Mouse (Mus musculus): ENCODE measurements around the gene Atp5e. TPM values are rescaled to one million over a fixed set of nuclear protein-coding genes. Genes with fewer than 3 reads are reported as not detected.

The Atp5e gene
- total and polyA plus RNA-seq, 3 experiments = 251 to 699 (median 673) TPM

DNA sequence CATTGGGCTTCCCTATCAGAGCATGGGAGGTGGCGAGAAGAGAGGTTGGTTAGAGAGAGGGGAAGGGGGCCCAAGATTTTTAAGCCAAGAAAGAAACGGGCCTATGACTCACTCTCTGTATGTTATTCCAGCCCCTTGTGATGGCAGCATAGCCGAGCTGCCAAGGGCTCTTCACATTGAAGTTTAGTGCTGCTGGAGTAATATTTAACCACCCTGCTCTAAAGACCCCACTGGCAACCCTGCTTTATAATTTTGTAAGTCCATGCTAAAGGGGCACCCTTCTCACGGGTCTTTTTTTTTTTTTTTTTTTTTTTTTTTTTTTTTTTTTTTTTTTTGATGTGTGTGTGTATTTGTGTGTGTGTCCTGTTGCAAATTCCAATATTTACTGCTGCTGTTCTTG lies 22.0 kb downstream of the Atp5e start:
- Histone ChIP-seq H3K27ac (ENCODE audit: insufficient read depth, low read depth) (no peak overlapping the region), H3K4me2 (ENCODE audit: insufficient read depth, low read depth, poor library complexity, severe bottlenecking) (0 out of 2 replicates have a peak overlapping the region, but pooled peaks have one; percentile 23), H3K9me3 (replicated peaks; ENCODE audit: low read length) (no peaks in the 10 kb centered on the region), H3K4me1 (ENCODE audit: control insufficient read depth in 1 of 2, insufficient read depth in 2 of 2) (peaks cover 32 to 64% of the 10 kb centered on the region in 2 experiments), H3K36me3 (replicated peaks in 1 of 2; ENCODE audit: control insufficient read depth in 1 of 2, insufficient read depth in 1 of 2, low read length in 1 of 2) (peaks cover 0 to 2% of the 10 kb centered on the region in 2 experiments), H3K9ac (ENCODE audit: insufficient read depth, low read depth) (no peak overlapping the region), H3K79me2 (replicated peaks; ENCODE audit: control insufficient read depth, extremely low read depth, insufficient read depth, poor library complexity, severe bottlenecking) (peaks cover 18% of the 10 kb centered on the region), H3K4me3 (replicated peaks in 1 of 3; ENCODE audit: low read depth in 2 of 3, low read length in 2 of 3, poor library complexity in 1 of 3) (no peak overlapping the region), H3K27me3 (replicated peaks) (peaks cover 1% of the 10 kb centered on the region)
- dilution Hi-C loops (cut with MboI; ENCODE audit: extremely low pct_ligation_motif_present, extremely low pct_unique_long_range_greater_than_20kb, low sequenced_read_pairs) = no loop called here
- DNase-seq (ENCODE audit: extremely low read depth) = no peak
- in situ Hi-C loops (cut with MboI; ENCODE audit: low pct_ligation_motif_present, low pct_unique_long_range_greater_than_20kb, low sequenced_read_pairs) = no loop called here
- TF ChIP-seq MXI1 (IDR thresholded peaks at IDR 0.05; ENCODE audit: low read depth, low read length) = no peak
- peak; percentile 89 for TF ChIP-seq ZNF384 (IDR thresholded peaks at IDR 0.05; ENCODE audit: low read depth, low read length)

DNA sequence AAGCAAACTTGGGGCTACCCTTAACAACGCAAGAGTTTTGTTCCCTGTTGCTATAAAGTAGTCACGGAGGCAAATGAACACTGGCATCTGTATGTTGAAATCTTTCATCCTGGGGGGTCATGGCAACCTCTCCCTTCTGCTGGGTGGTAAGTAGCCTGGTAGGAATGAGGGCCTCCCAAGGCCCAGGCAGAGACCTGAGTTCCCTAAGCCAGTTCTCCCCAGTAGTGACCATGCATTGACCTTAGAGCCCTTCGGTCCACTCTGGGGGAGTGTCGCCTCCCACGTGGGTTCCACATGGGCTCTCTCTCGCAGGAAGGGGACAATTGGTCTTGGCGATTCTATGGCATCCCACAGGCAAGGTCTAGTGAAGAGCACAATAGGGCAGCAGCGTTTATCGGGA lies 23.9 kb downstream of the Atp5e start:
- Histone ChIP-seq H3K4me2 (ENCODE audit: insufficient read depth, low read depth, poor library complexity, severe bottlenecking) (peak overlapping the region; percentile 92), H3K27ac (ENCODE audit: insufficient read depth, low read depth) (no peak overlapping the region), H3K9ac (ENCODE audit: insufficient read depth, low read depth) (no peak overlapping the region), H3K4me3 (replicated peaks in 1 of 3; ENCODE audit: low read depth in 2 of 3, low read length in 2 of 3, poor library complexity in 1 of 3) (no peak overlapping the region), H3K36me3 (replicated peaks in 1 of 2; ENCODE audit: control insufficient read depth in 1 of 2, insufficient read depth in 1 of 2, low read length in 1 of 2) (peaks cover 10 to 20% of the 10 kb centered on the region in 2 experiments), H3K4me1 (ENCODE audit: control insufficient read depth in 1 of 2, insufficient read depth in 2 of 2) (peaks cover 34 to 77% of the 10 kb centered on the region in 2 experiments), H3K9me3 (replicated peaks; ENCODE audit: low read length) (no peaks in the 10 kb centered on the region), H3K27me3 (replicated peaks) (peaks cover 1% of the 10 kb centered on the region), H3K79me2 (replicated peaks; ENCODE audit: control insufficient read depth, extremely low read depth, insufficient read depth, poor library complexity, severe bottlenecking) (peaks cover 28% of the 10 kb centered on the region)
- 0 out of 2 replicates have a peak, but pooled peaks have one; percentile 19 for TF ChIP-seq MXI1 (IDR thresholded peaks at IDR 0.05; ENCODE audit: low read depth, low read length)
- 0 out of 2 replicates have a peak, but pooled peaks have one; percentile 45 for TF ChIP-seq CHD1 (IDR thresholded peaks at IDR 0.05; ENCODE audit: low read depth, low read length)
- no peak for TF ChIP-seq JUND (conservative IDR thresholded peaks at IDR 0.05; ENCODE audit: low read depth, low read length)
- in situ Hi-C loops (cut with MboI; ENCODE audit: low pct_ligation_motif_present, low pct_unique_long_range_greater_than_20kb, low sequenced_read_pairs) = no loop called here
- dilution Hi-C loops (cut with MboI; ENCODE audit: extremely low pct_ligation_motif_present, extremely low pct_unique_long_range_greater_than_20kb, low sequenced_read_pairs) = no loop called here
- no peak for DNase-seq (ENCODE audit: extremely low read depth)

DNA sequence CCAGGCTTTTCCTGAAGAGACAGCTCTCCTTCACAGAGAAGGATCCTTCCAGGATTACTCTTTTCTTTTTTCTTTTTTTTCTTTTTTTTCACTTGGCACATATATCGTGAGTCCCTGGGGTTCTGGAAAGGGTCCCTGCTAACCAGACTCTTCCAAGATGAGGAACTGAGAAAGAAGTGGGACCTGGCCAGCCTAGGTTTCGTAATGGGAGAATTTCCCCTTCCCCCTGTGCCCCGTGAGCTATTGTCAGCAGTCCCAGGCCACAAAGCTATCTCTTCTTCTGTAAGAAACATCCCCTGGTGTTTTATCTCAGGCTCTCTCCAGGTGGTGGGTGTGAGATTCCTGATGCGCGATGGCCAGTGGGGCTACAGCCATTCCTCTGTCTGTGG lies 24.5 kb downstream of the Atp5e start:
- Histone ChIP-seq H3K79me2 (replicated peaks; ENCODE audit: control insufficient read depth, extremely low read depth, insufficient read depth, poor library complexity, severe bottlenecking) (peaks cover 29% of the 10 kb centered on the region), H3K9me3 (replicated peaks; ENCODE audit: low read length) (no peaks in the 10 kb centered on the region), H3K27me3 (replicated peaks) (peaks cover 1% of the 10 kb centered on the region), H3K9ac (ENCODE audit: insufficient read depth, low read depth) (peak overlapping the region; percentile 61; the same call in 1 of the 2 replicates), H3K4me2 (ENCODE audit: insufficient read depth, low read depth, poor library complexity, severe bottlenecking) (peak overlapping the region; percentile 92), H3K36me3 (replicated peaks in 1 of 2; ENCODE audit: control insufficient read depth in 1 of 2, insufficient read depth in 1 of 2, low read length in 1 of 2) (peaks cover 15 to 25% of the 10 kb centered on the region in 2 experiments), H3K4me1 (ENCODE audit: control insufficient read depth in 1 of 2, insufficient read depth in 2 of 2) (peaks cover 35 to 81% of the 10 kb centered on the region in 2 experiments), H3K27ac (ENCODE audit: insufficient read depth, low read depth) (no peak overlapping the region), H3K4me3 (replicated peaks in 1 of 3; ENCODE audit: low read depth in 2 of 3, low read length in 2 of 3, poor library complexity in 1 of 3) (peak overlapping the region in 2 of 3 experiments; percentile 73 to 97)
- dilution Hi-C loops (cut with MboI; ENCODE audit: extremely low pct_ligation_motif_present, extremely low pct_unique_long_range_greater_than_20kb, low sequenced_read_pairs) (no loop called here), in situ Hi-C loops (cut with MboI; ENCODE audit: low pct_ligation_motif_present, low pct_unique_long_range_greater_than_20kb, low sequenced_read_pairs) (no loop called here)
- no peak for DNase-seq (ENCODE audit: extremely low read depth)
- peak; percentile 56; the same call in 1 of the 2 replicates for TF ChIP-seq TCF12 (IDR thresholded peaks at IDR 0.05; ENCODE audit: low read depth, low read length)
- TF ChIP-seq ZNF384 (IDR thresholded peaks at IDR 0.05; ENCODE audit: low read depth, low read length) = peak; percentile 69
- peak; percentile 80 for TF ChIP-seq BHLHE40 (IDR thresholded peaks at IDR 0.05; ENCODE audit: low read depth, low read length)
- peak; percentile 62; the same call in 1 of the 2 replicates for TF ChIP-seq MEF2A (IDR thresholded peaks at IDR 0.05; ENCODE audit: borderline replicate concordance, low read depth, low read length)
- TF ChIP-seq ETS1 (conservative IDR thresholded peaks at IDR 0.05; ENCODE audit: low read depth, low read length) = peak; percentile 79
- TF ChIP-seq EP300 (IDR thresholded peaks at IDR 0.05; ENCODE audit: low read length) = peak; percentile 76
- no peak for TF ChIP-seq KAT2A (IDR thresholded peaks at IDR 0.05; ENCODE audit: insufficient replicate concordance, low read length)
- TF ChIP-seq USF1 (IDR thresholded peaks at IDR 0.05; ENCODE audit: low read depth, low read length) = no peak
- no peak for TF ChIP-seq POLR2AphosphoS2 (IDR thresholded peaks at IDR 0.05; ENCODE audit: low read depth, low read length)
- TF ChIP-seq IRF4 (IDR thresholded peaks at IDR 0.05; ENCODE audit: low read depth, low read length) = peak; percentile 93
